Mouse (Mus musculus): ENCODE results near the gene Sf3b3. TPM values are rescaled to one million over a fixed set of nuclear protein-coding genes. Genes with fewer than 3 reads are reported as not detected.

The Sf3b3 gene
- polyA plus RNA-seq, 1 experiment: 78.5 TPM

- no peaks in the 10 kb centered on the region for H3K27me3 ChIP-seq (ENCODE audit: control insufficient read depth, insufficient read depth, low read length)
- no peak for TF ChIP-seq CTCF (IDR thresholded peaks at IDR 0.05; ENCODE audit: borderline replicate concordance, control insufficient read depth, extremely low read depth, insufficient read depth, low read length, poor library complexity)
- TF ChIP-seq POLR2A (IDR thresholded peaks at IDR 0.05; ENCODE audit: control insufficient read depth, extremely low read depth, insufficient read depth, low read length, poor library complexity): no peak
- peaks cover 66% of the 10 kb centered on the region for H3K36me3 ChIP-seq (ENCODE audit: control insufficient read depth, insufficient read depth, low read length)
- H3K4me3 ChIP-seq (ENCODE audit: control insufficient read depth, insufficient read depth, low read length): no peak overlapping the region
- peaks cover 5% of the 10 kb centered on the region; the same call in 1 of the 2 replicates for H3K4me1 ChIP-seq (replicated peaks; ENCODE audit: control insufficient read depth, insufficient read depth, low read length)
- H3K27ac ChIP-seq (ENCODE audit: control insufficient read depth, insufficient read depth, low read length): no peak overlapping the region
- WGBS: 92% methylated on average over 3 of the region's 3 CpGs
- no peak for DNase-seq
Measured at GRCm38 (mm10) chr8:110842012-110842574, 4.5 kb downstream of the Sf3b3 start.

GRCm38 (mm10) chr8:110831956-110832355 is 14.6 kb downstream of the Sf3b3 start:
- H3K27me3 ChIP-seq (ENCODE audit: control insufficient read depth, insufficient read depth, low read length): no peaks in the 10 kb centered on the region
- WGBS: 93% methylated on average over 3 of the region's 3 CpGs
- H3K36me3 ChIP-seq (ENCODE audit: control insufficient read depth, insufficient read depth, low read length): peaks cover 97% of the 10 kb centered on the region
- no peaks in the 10 kb centered on the region for H3K4me1 ChIP-seq (replicated peaks; ENCODE audit: control insufficient read depth, insufficient read depth, low read length)
- TF ChIP-seq CTCF (IDR thresholded peaks at IDR 0.05; ENCODE audit: borderline replicate concordance, control insufficient read depth, extremely low read depth, insufficient read depth, low read length, poor library complexity) (no peak), POLR2A (IDR thresholded peaks at IDR 0.05; ENCODE audit: control insufficient read depth, extremely low read depth, insufficient read depth, low read length, poor library complexity) (no peak)
- no peak overlapping the region for H3K4me3 ChIP-seq (ENCODE audit: control insufficient read depth, insufficient read depth, low read length)
- DNase-seq: no peak
- no peak overlapping the region for H3K27ac ChIP-seq (ENCODE audit: control insufficient read depth, insufficient read depth, low read length)

GRCm38 (mm10) chr8:110828511-110828910 is 18.1 kb downstream of the Sf3b3 start:
- Histone ChIP-seq H3K27ac (ENCODE audit: control insufficient read depth, insufficient read depth, low read length) (no peak overlapping the region), H3K36me3 (ENCODE audit: control insufficient read depth, insufficient read depth, low read length) (peaks cover 98% of the 10 kb centered on the region), H3K4me1 (replicated peaks; ENCODE audit: control insufficient read depth, insufficient read depth, low read length) (no peaks in the 10 kb centered on the region), H3K4me3 (ENCODE audit: control insufficient read depth, insufficient read depth, low read length) (no peak overlapping the region), H3K27me3 (ENCODE audit: control insufficient read depth, insufficient read depth, low read length) (no peaks in the 10 kb centered on the region)
- WGBS: 85% methylated on average over 3 of the region's 3 CpGs
- TF ChIP-seq POLR2A (IDR thresholded peaks at IDR 0.05; ENCODE audit: control insufficient read depth, extremely low read depth, insufficient read depth, low read length, poor library complexity): no peak
- no peak for TF ChIP-seq CTCF (IDR thresholded peaks at IDR 0.05; ENCODE audit: borderline replicate concordance, control insufficient read depth, extremely low read depth, insufficient read depth, low read length, poor library complexity)
- no peak for DNase-seq

GRCm38 (mm10) chr8:110824861-110825260 is 21.7 kb downstream of the Sf3b3 start:
- Histone ChIP-seq H3K27me3 (ENCODE audit: control insufficient read depth, insufficient read depth, low read length) (no peaks in the 10 kb centered on the region), H3K27ac (ENCODE audit: control insufficient read depth, insufficient read depth, low read length) (no peak overlapping the region), H3K4me3 (ENCODE audit: control insufficient read depth, insufficient read depth, low read length) (no peak overlapping the region), H3K4me1 (replicated peaks; ENCODE audit: control insufficient read depth, insufficient read depth, low read length) (no peaks in the 10 kb centered on the region), H3K36me3 (ENCODE audit: control insufficient read depth, insufficient read depth, low read length) (peaks cover 99% of the 10 kb centered on the region)
- no peak for DNase-seq
- WGBS: 86% methylated on average over 1 of the region's 1 CpGs
- TF ChIP-seq POLR2A (IDR thresholded peaks at IDR 0.05; ENCODE audit: control insufficient read depth, extremely low read depth, insufficient read depth, low read length, poor library complexity): no peak
- no peak for TF ChIP-seq CTCF (IDR thresholded peaks at IDR 0.05; ENCODE audit: borderline replicate concordance, control insufficient read depth, extremely low read depth, insufficient read depth, low read length, poor library complexity)

- 92% methylated on average over 3 of the region's 3 CpGs for WGBS
- H3K36me3 ChIP-seq (ENCODE audit: control insufficient read depth, insufficient read depth, low read length): peaks cover 99% of the 10 kb centered on the region
- TF ChIP-seq CTCF (IDR thresholded peaks at IDR 0.05; ENCODE audit: borderline replicate concordance, control insufficient read depth, extremely low read depth, insufficient read depth, low read length, poor library complexity): no peak
- no peak for TF ChIP-seq POLR2A (IDR thresholded peaks at IDR 0.05; ENCODE audit: control insufficient read depth, extremely low read depth, insufficient read depth, low read length, poor library complexity)
Measured at GRCm38 (mm10) chr8:110821960-110822359, 24.6 kb downstream of the Sf3b3 start.

GRCm38 (mm10) chr8:110820257-110820656 is 26.3 kb downstream of the Sf3b3 start:
- Histone ChIP-seq H3K36me3 (ENCODE audit: control insufficient read depth, insufficient read depth, low read length) (peaks cover 100% of the 10 kb centered on the region), H3K4me1 (replicated peaks; ENCODE audit: control insufficient read depth, insufficient read depth, low read length) (no peaks in the 10 kb centered on the region), H3K4me3 (ENCODE audit: control insufficient read depth, insufficient read depth, low read length) (no peak overlapping the region), H3K27ac (ENCODE audit: control insufficient read depth, insufficient read depth, low read length) (no peak overlapping the region), H3K27me3 (ENCODE audit: control insufficient read depth, insufficient read depth, low read length) (no peaks in the 10 kb centered on the region)
- DNase-seq: no peak
- TF ChIP-seq CTCF (IDR thresholded peaks at IDR 0.05; ENCODE audit: borderline replicate concordance, control insufficient read depth, extremely low read depth, insufficient read depth, low read length, poor library complexity) (no peak), POLR2A (IDR thresholded peaks at IDR 0.05; ENCODE audit: control insufficient read depth, extremely low read depth, insufficient read depth, low read length, poor library complexity) (no peak)
- 88% methylated on average over 2 of the region's 2 CpGs for WGBS

More at GRCm38 (mm10) chr8:110821960-110822359, 24.6 kb downstream of the Sf3b3 start:
- no peak for DNase-seq
- H3K4me1 ChIP-seq (replicated peaks; ENCODE audit: control insufficient read depth, insufficient read depth, low read length): no peaks in the 10 kb centered on the region
- H3K27me3 ChIP-seq (ENCODE audit: control insufficient read depth, insufficient read depth, low read length): no peaks in the 10 kb centered on the region
- H3K4me3 ChIP-seq (ENCODE audit: control insufficient read depth, insufficient read depth, low read length): no peak overlapping the region
- H3K27ac ChIP-seq (ENCODE audit: control insufficient read depth, insufficient read depth, low read length): no peak overlapping the region

- Histone ChIP-seq H3K4me3 (ENCODE audit: control insufficient read depth, insufficient read depth, low read length) (no peak overlapping the region), H3K36me3 (ENCODE audit: control insufficient read depth, insufficient read depth, low read length) (peaks cover 100% of the 10 kb centered on the region), H3K4me1 (replicated peaks; ENCODE audit: control insufficient read depth, insufficient read depth, low read length) (no peaks in the 10 kb centered on the region), H3K27me3 (ENCODE audit: control insufficient read depth, insufficient read depth, low read length) (no peaks in the 10 kb centered on the region), H3K27ac (ENCODE audit: control insufficient read depth, insufficient read depth, low read length) (no peak overlapping the region)
- DNase-seq: no peak
- WGBS: 89% methylated on average over 3 of the region's 3 CpGs
- TF ChIP-seq POLR2A (IDR thresholded peaks at IDR 0.05; ENCODE audit: control insufficient read depth, extremely low read depth, insufficient read depth, low read length, poor library complexity): no peak
- TF ChIP-seq CTCF (IDR thresholded peaks at IDR 0.05; ENCODE audit: borderline replicate concordance, control insufficient read depth, extremely low read depth, insufficient read depth, low read length, poor library complexity): no peak
Measured at GRCm38 (mm10) chr8:110818593-110818992, 28.0 kb downstream of the Sf3b3 start.
